Mouse (Mus musculus) c-Kit-positive CD71-positive TER-119-negative erythroid progenitor cells, embryonic 14.5 days (primary cell): ENCODE results near the gene Soat1.
"Not testable (repeated sequence)": the region's sequence is repeated elsewhere in the genome, so short reads cannot be mapped to it uniquely, and the experiment has no call there.

Experiments used
- DNase-seq: peaks from one replicate; pipeline ENCODE4 v3.0.0-alpha.2; 2013; ENCODE audit warnings: low read depth

Soat1 gene

GRCm38 (mm10) chr1:156473961-156474503, at the start of gene Soat1:
Soat1 (minus strand) TSS chr1:156474331.
- peak; percentile 72 for DNase-seq

GRCm38 (mm10) chr1:156523842-156524241, 49.7 kb upstream of the Soat1 start, which contains the start of gene Gm10031:
Gm10031 (plus strand) TSS chr1:156524012.
- not testable (repeated sequence) for DNase-seq

- DNase-seq, result no peak
Observed at GRCm38 (mm10) chr1:156521796-156522517, 47.8 kb upstream of the Soat1 start.

GRCm38 (mm10) chr1:156520136-156520780, 46.1 kb upstream of the Soat1 start:
- no peak for DNase-seq

GRCm38 (mm10) chr1:156507753-156508152, 33.6 kb upstream of the Soat1 start:
- DNase-seq, result no peak

- DNase-seq, result no peak
Observed at GRCm38 (mm10) chr1:156505901-156506300, 31.8 kb upstream of the Soat1 start.

- no peak for DNase-seq
Observed at GRCm38 (mm10) chr1:156504945-156505523, 30.9 kb upstream of the Soat1 start.

- no peak for DNase-seq
Observed at GRCm38 (mm10) chr1:156496910-156497309, 22.8 kb upstream of the Soat1 start.

GRCm38 (mm10) chr1:156495025-156495424, 20.9 kb upstream of the Soat1 start:
- no peak for DNase-seq

GRCm38 (mm10) chr1:156491226-156491796, 17.2 kb upstream of the Soat1 start:
- DNase-seq, result no peak

GRCm38 (mm10) chr1:156488031-156488430, 13.9 kb upstream of the Soat1 start:
- DNase-seq, result no peak

GRCm38 (mm10) chr1:156487498-156487897, 13.4 kb upstream of the Soat1 start:
- no peak for DNase-seq

GRCm38 (mm10) chr1:156481826-156482225, 7.7 kb upstream of the Soat1 start:
- DNase-seq, result no peak

GRCm38 (mm10) chr1:156476535-156476934, 2.4 kb upstream of the Soat1 start:
- no peak for DNase-seq

- DNase-seq, result no peak
Observed at GRCm38 (mm10) chr1:156476016-156476415, 1.9 kb upstream of the Soat1 start.

- DNase-seq, result no peak
Observed at GRCm38 (mm10) chr1:156474854-156475253, 723 bp upstream of the Soat1 start.

- no peak for DNase-seq
Observed at GRCm38 (mm10) chr1:156473003-156473402, 1.1 kb downstream of the Soat1 start.

- DNase-seq, result no peak
Observed at GRCm38 (mm10) chr1:156471955-156472354, 2.2 kb downstream of the Soat1 start.

GRCm38 (mm10) chr1:156471071-156471470, 3.1 kb downstream of the Soat1 start:
- DNase-seq, result no peak

GRCm38 (mm10) chr1:156470557-156470956, 3.6 kb downstream of the Soat1 start:
- DNase-seq, result no peak

GRCm38 (mm10) chr1:156468576-156468975, 5.6 kb downstream of the Soat1 start:
- DNase-seq, result no peak

GRCm38 (mm10) chr1:156467655-156468255, 6.4 kb downstream of the Soat1 start:
- DNase-seq, result no peak
